Mouse (Mus musculus) adrenal gland, postnatal 36 days (tissue): ENCODE results near the gene Tmub1. TPM values are rescaled to one million over a fixed set of nuclear protein-coding genes. Genes with fewer than 3 reads are reported as not detected.

Experiments used
- DNase-seq, 2 experiments: peaks; one replicate each; pipeline ENCODE4 v3.0.0; 2021; ENCODE audit warnings: mixed read lengths in 1 of 2
- long read RNA-seq, 2 experiments: library from polyadenylated mRNA; stranded (forward); transcript quantifications; one replicate each; pipeline ENCODE4 v2.0.0; 2021; ENCODE audit warnings: borderline sequencing depth in 2 of 2
- total RNA-seq, 2 experiments: library from RNA; stranded (reverse); gene quantifications; 2 replicates each; pipeline ENCODE4 v1.2.3; 2021

The Tmub1 gene
- 10 to 100 TPM; 11.0 to 16.2 TPM for total RNA-seq
- long read RNA-seq, experiment 1, transcript Tmub1-201 (3 exons, 1,333 nt): major isoform, 10 of 18 reads
- long read RNA-seq, experiment 1, partial matches to known transcripts: 2 of 18 reads
- long read RNA-seq, experiment 1, other reads (novel, unspliced or antisense): 4 of 18 reads
- long read RNA-seq, experiment 2, transcript Tmub1-201 (3 exons, 1,333 nt): major isoform, 10 of 10 reads
- long read RNA-seq, experiment 2, partial matches to known transcripts: 0 of 10 reads
- long read RNA-seq, experiment 2, other reads (novel, unspliced or antisense): 0 of 10 reads

GRCm38 (mm10) chr5:24447624-24448298, at the start of gene Tmub1:
Gene Tmub1, minus strand, starts transcription at chr5:24447854.
- peak; percentile 89 to 90 for DNase-seq

GRCm38 (mm10) chr5:24496756-24497155, 49.1 kb upstream of the Tmub1 start:
- no peak for DNase-seq

- DNase-seq: no peak
These were observed 47.4 kb upstream of the Tmub1 start for GRCm38 (mm10) chr5:24495019-24495418.

GRCm38 (mm10) chr5:24492546-24493285, 45.1 kb upstream of the Tmub1 start:
- no peak for DNase-seq

- DNase-seq: no peak
These were observed 42.8 kb upstream of the Tmub1 start for GRCm38 (mm10) chr5:24490413-24490920.

GRCm38 (mm10) chr5:24486738-24487137, 39.1 kb upstream of the Tmub1 start:
- no peak for DNase-seq

GRCm38 (mm10) chr5:24486097-24486496, 38.4 kb upstream of the Tmub1 start:
- peak; percentile 89 to 92 for DNase-seq

GRCm38 (mm10) chr5:24484963-24485362, 37.3 kb upstream of the Tmub1 start:
- no peak for DNase-seq

- peak; percentile 60 to 70 for DNase-seq
These were observed 35.7 kb upstream of the Tmub1 start for GRCm38 (mm10) chr5:24483326-24483725.

- no peak for DNase-seq
These were observed 34.8 kb upstream of the Tmub1 start for GRCm38 (mm10) chr5:24482247-24483079.

- DNase-seq: peak; percentile 72 to 82
These were observed 34.0 kb upstream of the Tmub1 start for GRCm38 (mm10) chr5:24481647-24482046.

- no peak for DNase-seq
These were observed 30.3 kb upstream of the Tmub1 start for GRCm38 (mm10) chr5:24477909-24478308.

- DNase-seq: peak; percentile 81 to 84
These were observed 28.0 kb upstream of the Tmub1 start for GRCm38 (mm10) chr5:24475476-24476241.

- DNase-seq: peak; percentile 81 to 85
These were observed 27.1 kb upstream of the Tmub1 start for GRCm38 (mm10) chr5:24474723-24475261.

GRCm38 (mm10) chr5:24474025-24474722, 26.5 kb upstream of the Tmub1 start:
- DNase-seq: peak; percentile 45 to 58

- no peak for DNase-seq
These were observed 25.4 kb upstream of the Tmub1 start for GRCm38 (mm10) chr5:24472884-24473619.

- DNase-seq: peak; percentile 81 to 89
These were observed 22.9 kb upstream of the Tmub1 start for GRCm38 (mm10) chr5:24470600-24470999.

- no peak for DNase-seq
These were observed 19.1 kb upstream of the Tmub1 start for GRCm38 (mm10) chr5:24466762-24467161.

GRCm38 (mm10) chr5:24455613-24456012, 8.0 kb upstream of the Tmub1 start:
- no peak for DNase-seq
